31 mouse cellular contexts compared by ENCODE assay signal in the genomic region with DNA sequence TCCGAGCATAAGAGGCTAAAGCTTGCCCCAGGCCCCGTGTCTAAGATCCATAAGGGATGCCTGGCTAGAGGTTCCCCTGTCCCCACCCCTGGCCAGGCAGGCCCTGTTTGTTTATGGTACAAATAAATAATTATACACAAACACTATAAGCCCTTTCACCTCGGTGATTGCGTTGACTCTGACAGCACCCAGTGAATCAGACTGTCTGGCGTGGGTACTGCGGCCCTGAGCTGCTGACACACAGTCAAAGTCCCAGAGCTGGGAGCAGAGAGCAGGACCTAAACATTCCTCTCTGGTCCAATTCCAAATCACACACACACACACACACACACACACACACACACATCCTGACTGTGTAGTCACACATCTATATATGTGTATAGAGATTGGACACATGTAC. TPM values are rescaled to one million over a fixed set of nuclear protein-coding genes. Genes with fewer than 3 reads are reported as not detected.
A peak's percentile ranks its signal among the peaks of the same experiment; 100 is the strongest.
DNase-seq lines count a peak whose midpoint lies in the region; ATAC-seq and TF ChIP-seq lines count a peak whose summit lies in the region.
"Had no signal": no experiment of that assay in that cellular context is flagged by ENCODE, and none has a peak within 500 bp of the region (broad histone marks: within the 10 kb centered on the region; RNA-seq: fewer than 3 reads in every experiment).

No protein-coding gene starts in this region.

- H3K4me3 ChIP-seq in liver, embryonic 16.5 days (ENCODE audit: low read depth, low read length): no peak overlapping the region
- H3K4me3 ChIP-seq in intestine, postnatal 0 days (ENCODE audit: low read depth, low read length): peak overlapping the region; percentile 32
- H3K4me3 ChIP-seq: forebrain, embryonic 13.5 days; limb, embryonic 12.5 days; lung, embryonic 15.5 days; stomach, embryonic 15.5 days had no signal

- no peak for TF ChIP-seq CTCF in intestine, postnatal 0 days (IDR thresholded peaks at IDR 0.05; ENCODE audit: low read depth)

- peak; percentile 44 for DNase-seq in adrenal gland, postnatal 10 days
- no peak for DNase-seq in adrenal gland, postnatal 25 days
- DNase-seq in liver (no peak), NIH3T3 (ENCODE audit: low read depth) (peak; percentile 77)
- no peak for DNase-seq in left cerebral cortex, postnatal 14 days (ENCODE audit: low spot score in 2 of 2)
- no peak for DNase-seq in layer of hippocampus, postnatal 36 days
- DNase-seq: cerebellum, adult 11 months; cerebellum, adult 9-10 months; cerebellum, postnatal 36 days; gastrocnemius, postnatal 14 days; layer of hippocampus, adult 9-11 months; midbrain, embryonic 14.5 days; thymus, postnatal 14 days had no signal

- 68% methylated on average over 6 of the region's 6 CpGs for WGBS in liver, embryonic 16.5 days (ENCODE audit: insufficient replicate concordance)
- WGBS in intestine, postnatal 0 days: 33% methylated on average over 6 of the region's 6 CpGs

- no peaks in the 10 kb centered on the region for H3K9me3 ChIP-seq in liver, embryonic 16.5 days (replicated peaks; ENCODE audit: control insufficient read depth, low read length)
- H3K9me3 ChIP-seq in intestine, postnatal 0 days (ENCODE audit: control insufficient read depth): no peaks in the 10 kb centered on the region
- H3K9me3 ChIP-seq: forebrain, embryonic 13.5 days; limb, embryonic 12.5 days; lung, embryonic 15.5 days; stomach, embryonic 15.5 days had no signal

- H3K27ac ChIP-seq in liver, embryonic 16.5 days (ENCODE audit: low read length): no peak overlapping the region
- H3K27ac ChIP-seq in intestine, postnatal 0 days (ENCODE audit: low read depth, low read length): peak overlapping the region; percentile 76
- H3K27ac ChIP-seq: forebrain, embryonic 13.5 days; hindbrain, embryonic 14.5 days; limb, embryonic 12.5 days; liver, embryonic 14.5 days; lung, embryonic 15.5 days; stomach, embryonic 15.5 days had no signal

- intact Hi-C loops in left cerebral cortex, postnatal 14 days (cut with DNase I): loop anchor here (5.0 kb wide), 1 partner anchor 37 kb away; no protein-coding TSS in a partner anchor

- no peaks in the 10 kb centered on the region for H3K36me3 ChIP-seq in liver, embryonic 16.5 days (ENCODE audit: control insufficient read depth, insufficient read depth)
- peaks cover 4% of the 10 kb centered on the region; the same call in 1 of the 2 replicates for H3K36me3 ChIP-seq in intestine, postnatal 0 days (ENCODE audit: control insufficient read depth, insufficient read depth)
- H3K36me3 ChIP-seq: limb, embryonic 12.5 days; lung, embryonic 15.5 days; stomach, embryonic 15.5 days had no signal

- H3K4me2 ChIP-seq in liver, embryonic 16.5 days (ENCODE audit: low read depth, low read length): no peak overlapping the region
- peak overlapping the region; percentile 58 for H3K4me2 ChIP-seq in intestine, postnatal 0 days (replicated peaks; ENCODE audit: low read depth)
- H3K4me2 ChIP-seq: forebrain, embryonic 13.5 days; heart, embryonic 11.5 days; hindbrain, embryonic 14.5 days; limb, embryonic 12.5 days; lung, embryonic 15.5 days; stomach, embryonic 15.5 days had no signal

- no peak overlapping the region for H3K9ac ChIP-seq in liver, embryonic 16.5 days (ENCODE audit: low read depth, low read length)
- peak overlapping the region; percentile 26; the same call in 1 of the 2 replicates for H3K9ac ChIP-seq in intestine, postnatal 0 days (ENCODE audit: low read depth, low read length)
- H3K9ac ChIP-seq: forebrain, embryonic 13.5 days; hindbrain, embryonic 14.5 days; limb, embryonic 12.5 days; liver, embryonic 14.5 days; lung, embryonic 15.5 days; stomach, embryonic 15.5 days had no signal

- peak; percentile 47; the same call in 1 of the 2 replicates for ATAC-seq in liver, embryonic 16.5 days (ENCODE audit: low read depth)
- ATAC-seq in intestine, postnatal 0 days: peak; percentile 14; the same call in 1 of the 2 replicates
- ATAC-seq: forebrain, embryonic 13.5 days had no signal

- H3K27me3 ChIP-seq in liver, embryonic 16.5 days (ENCODE audit: control insufficient read depth, insufficient read depth, low read depth, low read length): peaks cover 8% of the 10 kb centered on the region
- H3K27me3 ChIP-seq in intestine, postnatal 0 days (replicated peaks; ENCODE audit: control insufficient read depth, insufficient read depth, low read length): no peaks in the 10 kb centered on the region
- H3K27me3 ChIP-seq: lung, embryonic 15.5 days; stomach, embryonic 15.5 days had no signal

- no peaks in the 10 kb centered on the region; the same call in 1 of the 2 replicates for H3K4me1 ChIP-seq in liver, embryonic 16.5 days (ENCODE audit: control insufficient read depth, low read depth, low read length)
- H3K4me1 ChIP-seq in intestine, postnatal 0 days (replicated peaks; ENCODE audit: control insufficient read depth, insufficient read depth, low read length): no peaks in the 10 kb centered on the region
- H3K4me1 ChIP-seq: stomach, embryonic 15.5 days had no signal

RNA-seq across cellular contexts. Expression of gene 4930539E08Rik, which starts 1.2 kb away (rescaled TPM):
- under 1 TPM; 0.09 to 0.12 TPM for total RNA-seq in adrenal gland, postnatal 10 days (2021)
- not detected in 2 replicates for total RNA-seq in adrenal gland, postnatal 25 days (2021)
- 0.06 TPM in 1 of 2 replicates, not detected in the other for polyA plus RNA-seq in liver, embryonic 16.5 days (2015; fragmentation: Nextera tagmentation; extraction: Ambion mirVana)
- polyA plus RNA-seq in intestine, postnatal 0 days (2015; fragmentation: Nextera tagmentation; extraction: Ambion mirVana): 2.9 and 3.5 TPM in 2 replicates
- 10 to 100 TPM in 1 of 2 experiments, 1 to 10 TPM in 1; 8.3 to 12.4 TPM for total RNA-seq in left cerebral cortex, postnatal 14 days (2021)
- total RNA-seq in layer of hippocampus, postnatal 36 days (2021): 1 to 10 TPM; 3.2 to 4.6 TPM
- polyA plus RNA-seq: heart, embryonic 11.5 days had no signal

RNA-seq across cellular contexts. Expression of gene Pxt1, which starts 29.7 kb away (rescaled TPM):
- total RNA-seq in adrenal gland, postnatal 10 days (2021): under 1 TPM; 0.90 to 0.91 TPM
- total RNA-seq in adrenal gland, postnatal 25 days (2021): not detected in 2 replicates
- 0.35 and 0.37 TPM in 2 replicates for polyA plus RNA-seq in liver, embryonic 16.5 days (2015; fragmentation: Nextera tagmentation; extraction: Ambion mirVana)
- not detected in 2 replicates for polyA plus RNA-seq in intestine, postnatal 0 days (2015; fragmentation: Nextera tagmentation; extraction: Ambion mirVana)
- total RNA-seq in left cerebral cortex, postnatal 14 days (2021): not detected
- total RNA-seq in layer of hippocampus, postnatal 36 days (2021): not detected
- total RNA-seq: gastrocnemius, postnatal 14 days; heart, adult 18-20 months; hematopoietic stem cell, adult 5-6 weeks; left cerebral cortex, adult 18-20 months; left cerebral cortex, postnatal 25 days; monocyte, adult 5-6 weeks had no signal
- polyA plus RNA-seq: embryonic facial prominence, embryonic 11.5 days; forebrain, embryonic 13.5 days; heart, embryonic 11.5 days; heart, postnatal 0 days; hindbrain, embryonic 14.5 days; midbrain, embryonic 14.5 days; neural tube, embryonic 14.5 days; stomach, embryonic 15.5 days; urinary bladder, adult 2 months had no signal

RNA-seq across cellular contexts. Expression of gene Kctd20, which starts 37.8 kb away (rescaled TPM):
- 10 to 100 TPM; 76.1 to 76.7 TPM for total RNA-seq in adrenal gland, postnatal 10 days (2021)
- 47.8 and 69.8 TPM in 2 replicates for total RNA-seq in adrenal gland, postnatal 25 days (2021)
- 80.0 and 82.0 TPM in 2 replicates for polyA plus RNA-seq in liver, embryonic 16.5 days (2015; fragmentation: Nextera tagmentation; extraction: Ambion mirVana)
- polyA plus RNA-seq in intestine, postnatal 0 days (2015; fragmentation: Nextera tagmentation; extraction: Ambion mirVana): 25.6 and 27.0 TPM in 2 replicates
- 10 to 100 TPM; 81.0 to 85.9 TPM for total RNA-seq in left cerebral cortex, postnatal 14 days (2021)
- 10 to 100 TPM; 64.5 to 74.5 TPM for total RNA-seq in layer of hippocampus, postnatal 36 days (2021)

RNA-seq across cellular contexts. Expression of gene Pnpla1, which starts 55.7 kb away (rescaled TPM):
- total RNA-seq in adrenal gland, postnatal 10 days (2021): not detected
- total RNA-seq in adrenal gland, postnatal 25 days (2021): 0.09 TPM in 1 of 2 replicates, not detected in the other
- polyA plus RNA-seq in liver, embryonic 16.5 days (2015; fragmentation: Nextera tagmentation; extraction: Ambion mirVana): 0.08 and 0.12 TPM in 2 replicates
- polyA plus RNA-seq in intestine, postnatal 0 days (2015; fragmentation: Nextera tagmentation; extraction: Ambion mirVana): 0.12 and 0.20 TPM in 2 replicates
- total RNA-seq in left cerebral cortex, postnatal 14 days (2021): under 1 TPM; 0.44 to 0.49 TPM
- under 1 TPM; 0.38 to 0.42 TPM for total RNA-seq in layer of hippocampus, postnatal 36 days (2021)
- total RNA-seq: heart, adult 18-20 months; monocyte, adult 5-6 weeks had no signal
- polyA plus RNA-seq: embryonic facial prominence, embryonic 11.5 days; forebrain, embryonic 13.5 days; hindbrain, embryonic 14.5 days; limb, embryonic 12.5 days; lung, embryonic 15.5 days; midbrain, embryonic 14.5 days had no signal

Comparison
In these comparisons a context has a peak if more than half of its experiments do, and no peak if none do; other contexts are left out.
1. DNase-seq: peak in adrenal gland, postnatal 10 days (single experiment) and NIH3T3 (single experiment); none in adrenal gland, postnatal 25 days (single experiment), liver (single experiment), left cerebral cortex, postnatal 14 days (0 of 2) and layer of hippocampus, postnatal 36 days (0 of 2).